Mouse (Mus musculus) intestine, embryonic 14.5 days (tissue): ENCODE results near the gene Glra3. TPM values are rescaled to one million over a fixed set of nuclear protein-coding genes. Genes with fewer than 3 reads are reported as not detected.

Source experiments
- ATAC-seq: fragments of 200-750 bp; cut with Nextera tagmentation; replicated peaks from 2 replicates; pipeline ENCODE4 v1.8.0; 2017; ENCODE audit warnings: low read depth, moderate number of reproducible peaks, moderate TSS enrichment, moderate library complexity; ENCODE audit not compliant: low FRiP score, low TSS enrichment
- DNase-seq: peaks from one replicate; pipeline ENCODE4 v3.0.0-alpha.2; 2018; ENCODE audit warnings: low spot score
- H3K27ac ChIP-seq: fragments of 300-500 bp; sonication (generic); 2 replicates; pipeline ENCODE4 v1.5.1; 2014; ENCODE audit warnings: low read depth, mild to moderate bottlenecking, control low read depth
- H3K27me3 ChIP-seq: fragments of 300-500 bp; sonication (generic); replicated peaks from 2 replicates; pipeline ENCODE4 v1.6.1; 2014; ENCODE audit warnings: low read length, control low read depth; ENCODE audit not compliant: control insufficient read depth, insufficient read depth
- H3K36me3 ChIP-seq: fragments of 300-500 bp; sonication (generic); 2 replicates; pipeline ENCODE4 v1.6.1; 2014; ENCODE audit warnings: low read length, control low read depth; ENCODE audit not compliant: control insufficient read depth, insufficient read depth
- H3K4me1 ChIP-seq: fragments of 300-500 bp; sonication (generic); replicated peaks from 2 replicates; pipeline ENCODE4 v1.6.1; 2014; ENCODE audit warnings: low read length, control low read depth, mixed read lengths; ENCODE audit not compliant: control insufficient read depth, insufficient read depth
- H3K4me2 ChIP-seq: fragments of 300-500 bp; sonication (generic); 2 replicates; pipeline ENCODE4 v1.6.1; 2014; ENCODE audit warnings: low read length
- H3K4me3 ChIP-seq: fragments of 300-500 bp; sonication (generic); 2 replicates; pipeline ENCODE4 v1.5.1; 2014; ENCODE audit warnings: low read depth, low read length, control low read depth, mixed read lengths
- H3K9ac ChIP-seq: fragments of 300-500 bp; sonication (generic); 2 replicates; pipeline ENCODE4 v1.6.1; 2014; ENCODE audit warnings: mild to moderate bottlenecking, low read length
- H3K9me3 ChIP-seq: fragments of 300-500 bp; sonication (generic); 2 replicates; pipeline ENCODE4 v1.6.1; 2016; ENCODE audit warnings: low read length, control low read depth; ENCODE audit not compliant: control insufficient read depth
- WGBS: fragments of 180-500 bp; shearing (Covaris S2); extraction: QIAGEN DNeasy Blood & Tissue Kit; methylation state at CpG from one replicate; pipeline ENCODE4 v1.1.7; 2014; 5-methylcytosine and 5-hydroxymethylcytosine counted together
- polyA plus RNA-seq: library from polyadenylated mRNA; unstranded; fragments of >200 nt; fragmentation: Nextera tagmentation; extraction: Ambion mirVana; gene quantifications from 2 replicates; pipeline ENCODE4 v1.2.1, GENCODE M21; 2014

The Glra3 gene
- 0.03 TPM in 1 of 2 replicates, not detected in the other for polyA plus RNA-seq

DNA sequence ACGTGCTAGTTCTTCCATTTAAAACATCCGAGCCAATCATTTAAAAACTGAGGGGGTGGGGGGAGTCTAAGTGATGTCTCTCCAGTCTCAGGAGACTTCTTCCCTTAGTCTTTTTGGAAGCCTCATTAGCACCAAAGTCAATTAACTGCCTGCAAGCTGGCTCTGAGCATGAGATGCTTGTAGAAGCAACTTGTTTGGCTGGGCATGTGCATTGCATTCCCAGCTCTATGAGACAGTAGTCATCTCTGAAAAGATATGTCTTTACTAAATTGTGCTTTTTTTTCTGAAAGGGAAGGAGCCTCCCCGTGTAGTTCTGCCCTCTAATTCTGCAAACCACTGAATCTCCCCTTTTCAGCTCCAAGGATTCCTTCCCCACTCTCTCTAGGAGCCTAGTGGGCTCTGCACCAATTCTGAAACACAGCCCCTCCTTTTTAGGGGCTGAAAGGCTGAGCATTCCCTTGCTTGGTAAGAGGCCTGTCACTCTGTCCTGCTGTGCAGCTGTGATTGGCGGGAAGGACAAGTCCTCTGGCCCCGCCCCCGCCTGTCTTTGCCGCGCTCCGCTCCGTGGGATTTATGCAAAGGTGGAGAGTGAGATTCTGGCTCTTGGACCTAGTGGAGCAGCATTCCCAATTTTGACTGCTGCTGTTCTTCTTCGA, at the start of gene Glra3:
Gene Glra3, plus strand, starts transcription at position 591 of the 656 bp plus-strand sequence.
- H3K27ac ChIP-seq: no peak within 1 kb of the TSS
- H3K4me3 ChIP-seq: no peak within 1 kb of the TSS
- no peaks in the 10 kb centered on the region for H3K4me1 ChIP-seq
- ATAC-seq (peak; percentile 27; the same call in 1 of the 2 replicates), DNase-seq (peak; percentile 50)
- no peak within 1 kb of the TSS for H3K9ac ChIP-seq
- peak within 1 kb of the TSS; percentile 26 for H3K4me2 ChIP-seq
- H3K27me3 ChIP-seq: no peaks in the 10 kb centered on the region
- WGBS: 17% methylated on average over 11 of the region's 11 CpGs
- no peaks in the 10 kb centered on the region for H3K36me3 ChIP-seq
- H3K9me3 ChIP-seq: no peaks in the 10 kb centered on the region

DNA sequence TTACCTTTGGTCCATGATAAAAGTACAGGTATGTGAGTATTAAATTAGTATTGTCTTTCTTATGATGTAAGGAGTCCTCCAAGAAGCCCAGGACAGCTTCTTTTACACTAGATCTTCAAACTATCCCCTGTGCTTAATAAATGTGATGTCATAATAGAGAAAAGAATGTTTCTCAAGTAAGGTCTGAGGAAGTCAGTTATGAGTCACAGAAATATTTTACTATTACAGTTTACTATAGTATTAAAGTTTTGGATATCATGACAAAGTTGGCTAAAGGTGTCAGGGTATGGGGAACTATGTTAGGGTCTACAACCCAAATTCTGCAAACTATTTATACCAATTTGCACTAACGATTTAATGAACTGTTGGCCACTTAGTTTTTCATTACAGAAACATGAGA, 33.4 kb upstream of the Glra3 start, which contains the start of gene Adam29:
Gene Adam29, minus strand, starts transcription at position 101 of the 400 bp plus-strand sequence.
- Histone ChIP-seq H3K27ac (no peak within 1 kb of the TSS), H3K36me3 (no peaks in the 10 kb centered on the region), H3K9me3 (no peaks in the 10 kb centered on the region), H3K27me3 (no peaks in the 10 kb centered on the region), H3K9ac (no peak within 1 kb of the TSS), H3K4me2 (no peak within 1 kb of the TSS), H3K4me3 (no peak within 1 kb of the TSS), H3K4me1 (no peaks in the 10 kb centered on the region)
- no peak for DNase-seq
- ATAC-seq: no peak
- WGBS: 88% methylated on average over 1 of the region's 1 CpGs

DNA sequence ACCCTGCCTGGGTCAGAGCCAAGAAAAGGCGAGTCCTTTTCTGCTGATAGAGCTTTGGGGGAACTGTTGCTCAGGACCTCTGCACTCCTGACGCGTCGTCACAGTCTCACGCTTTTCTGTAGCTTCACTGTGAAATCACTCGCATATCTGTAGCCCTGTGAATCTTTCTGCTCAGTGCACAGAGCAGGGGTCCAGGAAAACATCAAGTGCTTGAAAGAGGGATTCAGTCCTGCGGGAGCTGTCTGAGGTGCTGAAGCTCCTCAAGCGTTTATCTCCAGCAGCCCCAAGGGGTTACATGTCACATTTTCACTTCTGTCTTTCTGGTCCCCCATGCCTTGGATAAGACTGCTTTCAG, 243 bp downstream of the Glra3 start:
- 0% methylated on average over 8 of the region's 8 CpGs for WGBS

DNA sequence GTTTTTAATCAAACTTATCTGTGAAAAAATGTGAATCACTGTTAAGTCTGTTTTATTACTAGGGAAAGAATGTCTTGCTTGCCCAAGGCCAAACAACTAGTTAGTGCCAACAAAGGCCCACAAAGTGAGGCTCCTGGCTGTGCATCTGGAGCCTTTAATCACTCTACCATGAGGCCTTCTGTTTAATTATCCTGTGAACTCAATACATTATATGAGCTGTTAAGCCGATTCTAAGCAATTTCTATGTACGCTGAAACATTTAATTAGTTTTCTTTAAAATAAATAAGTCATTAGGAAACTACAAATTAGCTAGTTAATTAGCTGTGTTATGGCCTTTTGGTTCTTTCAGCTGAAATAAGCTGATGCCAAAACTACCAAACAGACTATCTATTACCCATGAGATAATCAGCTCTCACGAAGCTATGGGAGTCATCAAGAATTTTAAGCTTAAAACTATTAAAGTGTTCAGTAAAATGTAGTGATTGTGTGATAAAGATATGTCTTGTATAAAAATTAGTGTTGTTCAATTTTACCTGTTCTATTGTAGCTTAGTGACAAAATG, 24.6 kb downstream of the Glra3 start:
- Histone ChIP-seq H3K9ac (no peak overlapping the region), H3K4me3 (no peak overlapping the region), H3K36me3 (no peaks in the 10 kb centered on the region), H3K27ac (no peak overlapping the region), H3K27me3 (no peaks in the 10 kb centered on the region), H3K4me2 (no peak overlapping the region), H3K4me1 (no peaks in the 10 kb centered on the region), H3K9me3 (no peaks in the 10 kb centered on the region)
- WGBS: 75% methylated on average over 3 of the region's 3 CpGs
- DNase-seq (no peak), ATAC-seq (no peak)

More for the DNA sequence above, 243 bp downstream of the Glra3 start:
- no peak overlapping the region for H3K27ac ChIP-seq
- H3K4me3 ChIP-seq: no peak overlapping the region
- H3K9me3 ChIP-seq: no peaks in the 10 kb centered on the region
- ATAC-seq: peak; percentile 40; the same call in 1 of the 2 replicates
- H3K27me3 ChIP-seq: no peaks in the 10 kb centered on the region
- H3K36me3 ChIP-seq: no peaks in the 10 kb centered on the region
- DNase-seq: peak; percentile 78
- no peaks in the 10 kb centered on the region for H3K4me1 ChIP-seq
- H3K4me2 ChIP-seq: peak overlapping the region; percentile 26
- no peak overlapping the region for H3K9ac ChIP-seq

DNA sequence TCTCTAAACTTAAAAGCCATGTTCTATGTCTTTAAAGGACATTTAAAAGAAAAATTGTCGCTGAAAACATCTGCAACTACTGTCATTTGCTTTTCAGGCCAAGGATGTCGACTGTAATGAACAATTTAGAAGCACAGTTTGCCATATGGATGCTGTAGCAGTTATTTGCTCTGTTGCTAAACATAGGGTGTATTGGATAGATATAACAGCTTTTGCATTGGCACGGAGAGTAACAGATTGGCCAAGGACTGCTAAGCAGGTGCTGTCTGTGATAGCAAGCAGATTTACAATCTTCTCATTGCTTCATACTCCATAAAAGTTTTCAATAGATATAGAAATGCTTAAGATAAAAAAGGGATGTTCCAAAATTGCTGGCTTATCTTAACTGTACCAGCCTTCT, 57.6 kb downstream of the Glra3 start:
- Histone ChIP-seq H3K4me1 (no peaks in the 10 kb centered on the region), H3K36me3 (no peaks in the 10 kb centered on the region), H3K9ac (no peak overlapping the region), H3K27ac (no peak overlapping the region), H3K9me3 (no peaks in the 10 kb centered on the region), H3K4me2 (no peak overlapping the region), H3K27me3 (no peaks in the 10 kb centered on the region), H3K4me3 (no peak overlapping the region)
- DNase-seq: no peak
- ATAC-seq: no peak
- 70% methylated on average over 3 of the region's 3 CpGs for WGBS

DNA sequence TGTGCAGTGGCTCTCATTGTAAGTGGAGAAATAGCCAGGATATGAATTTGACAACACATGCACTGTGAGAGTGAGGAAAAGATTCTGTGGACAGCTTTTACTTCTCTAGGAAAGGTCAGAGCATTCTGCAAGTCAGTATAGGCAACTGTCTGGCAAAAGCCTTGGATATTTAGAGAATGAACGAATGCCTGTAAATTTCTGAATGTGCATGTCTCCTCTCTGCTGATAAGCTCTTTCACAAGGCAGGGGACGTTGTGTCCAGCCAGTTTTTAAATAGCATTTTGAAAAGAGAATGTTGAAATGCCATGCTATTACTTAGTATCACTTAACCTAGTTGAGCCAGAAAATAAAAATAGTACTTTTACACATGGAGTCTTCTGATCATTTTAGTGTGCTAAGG, 114.1 kb downstream of the Glra3 start:
- no peak overlapping the region for H3K9ac ChIP-seq
- H3K4me1 ChIP-seq: no peaks in the 10 kb centered on the region
- H3K4me2 ChIP-seq: no peak overlapping the region
- no peak overlapping the region for H3K27ac ChIP-seq
- no peak for ATAC-seq
- DNase-seq: no peak
- H3K4me3 ChIP-seq: no peak overlapping the region
- H3K9me3 ChIP-seq: no peaks in the 10 kb centered on the region
- H3K36me3 ChIP-seq: no peaks in the 10 kb centered on the region
- H3K27me3 ChIP-seq: no peaks in the 10 kb centered on the region
- WGBS: 58% methylated on average over 2 of the region's 2 CpGs

DNA sequence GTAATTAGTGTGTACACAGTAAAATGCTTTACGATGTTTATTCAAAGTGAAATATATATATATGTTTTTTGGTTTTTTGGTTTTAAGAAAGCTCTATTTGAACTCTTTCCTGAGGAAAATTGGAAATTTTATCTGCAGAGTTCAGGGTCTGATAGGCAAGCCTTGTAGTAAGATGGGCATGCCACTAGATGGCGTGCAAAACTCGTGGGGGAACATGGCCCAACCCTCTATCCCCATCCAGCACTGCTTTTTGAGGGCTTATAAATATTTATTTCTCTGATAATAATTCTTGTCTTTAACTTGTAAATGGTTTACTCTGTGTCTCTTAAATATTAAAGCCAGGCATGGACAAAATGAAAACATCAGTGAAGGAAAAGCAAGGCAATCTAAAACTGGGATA, 122.8 kb downstream of the Glra3 start:
- H3K4me1 ChIP-seq: no peaks in the 10 kb centered on the region
- no peak for ATAC-seq
- no peak for DNase-seq

DNA sequence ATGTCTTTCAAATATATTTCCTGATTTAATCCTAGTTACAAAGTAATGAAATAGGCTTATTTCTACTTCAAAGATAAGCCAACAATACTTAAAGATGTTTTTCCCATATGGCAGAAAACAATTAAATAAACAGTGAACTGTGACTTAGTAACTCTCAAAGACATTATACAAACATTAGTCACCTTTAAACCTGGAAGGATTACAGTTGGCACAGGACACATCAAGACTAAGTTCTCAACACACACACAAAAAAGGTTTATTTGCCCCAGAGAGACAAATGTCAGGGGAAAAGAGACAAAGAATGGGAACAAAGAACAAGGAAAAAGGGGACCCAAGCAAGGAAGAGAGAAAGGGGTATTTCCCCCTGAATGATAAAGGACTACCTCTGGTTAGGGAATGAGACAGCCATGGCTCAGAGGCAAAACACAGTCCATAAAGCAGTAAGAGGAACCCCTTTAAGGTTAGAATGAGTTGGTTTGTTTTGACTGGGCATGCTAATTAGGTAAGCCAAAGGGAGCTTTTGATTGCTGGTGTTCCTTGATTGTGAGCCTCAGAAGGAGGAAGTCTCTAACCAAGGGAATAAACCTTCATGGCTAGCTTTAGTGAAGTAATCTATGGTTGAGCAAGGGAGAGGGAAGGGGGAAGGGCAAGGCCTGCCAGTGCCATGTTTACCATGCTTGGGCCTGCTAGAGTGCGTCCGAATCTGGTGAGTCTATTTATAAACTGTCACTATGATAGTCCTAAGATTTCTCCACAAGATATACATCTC, 130.4 kb downstream of the Glra3 start:
- DNase-seq (no peak), ATAC-seq (no peak)
- no peaks in the 10 kb centered on the region for H3K4me1 ChIP-seq
- no peak overlapping the region for H3K4me2 ChIP-seq
- no peaks in the 10 kb centered on the region for H3K27me3 ChIP-seq
- H3K36me3 ChIP-seq: no peaks in the 10 kb centered on the region
- no peaks in the 10 kb centered on the region for H3K9me3 ChIP-seq
- WGBS: 30% methylated on average over 2 of the region's 2 CpGs
- H3K4me3 ChIP-seq: no peak overlapping the region
- no peak overlapping the region for H3K27ac ChIP-seq
- no peak overlapping the region for H3K9ac ChIP-seq

More for the DNA sequence above, 122.8 kb downstream of the Glra3 start:
- WGBS: 19% methylated on average over 3 of the region's 3 CpGs
- Histone ChIP-seq H3K36me3 (no peaks in the 10 kb centered on the region), H3K4me3 (no peak overlapping the region), H3K9ac (no peak overlapping the region), H3K27ac (no peak overlapping the region), H3K4me2 (no peak overlapping the region), H3K27me3 (no peaks in the 10 kb centered on the region), H3K9me3 (no peaks in the 10 kb centered on the region)
